Mouse (Mus musculus): Measurements from ENCODE around the gene Tmem56. TPM values are rescaled to one million over a fixed set of nuclear protein-coding genes. Genes with fewer than 3 reads are reported as not detected.

Tmem56 gene
- polyA plus RNA-seq, 1 experiment from 2014 or later, result 3.5 TPM

DNA sequence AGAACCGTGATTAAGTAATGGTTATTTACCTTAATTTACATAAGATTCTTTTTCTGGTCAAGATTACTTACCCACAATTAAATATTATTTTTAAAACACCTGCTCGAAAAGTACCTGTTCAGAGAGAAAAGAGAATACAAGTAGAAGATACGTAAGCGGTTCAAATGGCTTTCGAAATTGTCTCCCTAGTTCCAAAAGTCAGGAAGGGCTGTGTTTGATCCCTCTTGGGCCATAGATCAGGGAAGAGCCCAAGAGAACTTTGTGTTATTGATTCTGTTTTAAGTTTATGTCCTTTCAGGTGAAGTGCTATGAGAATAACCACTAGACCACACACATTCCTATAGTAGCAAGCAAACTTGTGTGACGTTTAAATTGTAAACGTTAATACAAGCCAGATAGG, 95.4 kb downstream of the Tmem56 start:
- no peak overlapping the region for H3K9ac ChIP-seq (replicated peaks; ENCODE audit: low read depth, low read length)
- H3K4me1 ChIP-seq (replicated peaks; ENCODE audit: control insufficient read depth, insufficient read depth, low read length), result no peaks in the 10 kb centered on the region
- H3K27me3 ChIP-seq (replicated peaks; ENCODE audit: control insufficient read depth, insufficient read depth, low read length), result no peaks in the 10 kb centered on the region
- 92% methylated on average over 7 of the region's 7 CpGs for WGBS
- no peaks in the 10 kb centered on the region for H3K36me3 ChIP-seq (ENCODE audit: control insufficient read depth, insufficient read depth)
- H3K9me3 ChIP-seq (ENCODE audit: control insufficient read depth, low read length), result no peaks in the 10 kb centered on the region
- no peak overlapping the region for H3K4me3 ChIP-seq (replicated peaks; ENCODE audit: low read length)
- no peak overlapping the region for H3K4me2 ChIP-seq (ENCODE audit: low read length)
- H3K27ac ChIP-seq (ENCODE audit: low read length), result no peak overlapping the region
- ATAC-seq, result no peak

DNA sequence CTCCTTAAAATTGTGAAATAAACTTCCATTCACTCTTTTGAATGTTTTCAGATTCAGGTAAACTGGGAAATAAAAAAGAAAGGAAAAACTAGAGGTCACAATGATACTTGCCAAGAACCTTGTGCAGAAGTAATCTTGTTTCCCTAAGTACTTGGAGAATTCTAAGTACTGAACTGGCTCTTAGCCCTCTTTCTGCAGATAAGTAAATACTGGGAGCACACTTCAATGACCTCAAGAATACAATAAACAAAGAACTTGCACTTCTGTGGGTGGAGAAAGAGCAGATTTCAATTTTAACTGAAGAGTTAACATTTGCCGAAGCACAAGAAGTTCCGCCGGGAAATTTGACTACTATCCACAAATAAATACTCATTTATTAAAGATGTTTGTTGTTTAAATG, 96.0 kb downstream of the Tmem56 start:
- Histone ChIP-seq H3K36me3 (ENCODE audit: control insufficient read depth, insufficient read depth) (no peaks in the 10 kb centered on the region), H3K27ac (ENCODE audit: low read length) (no peak overlapping the region), H3K4me2 (ENCODE audit: low read length) (no peak overlapping the region), H3K4me1 (replicated peaks; ENCODE audit: control insufficient read depth, insufficient read depth, low read length) (no peaks in the 10 kb centered on the region), H3K9me3 (ENCODE audit: control insufficient read depth, low read length) (no peaks in the 10 kb centered on the region), H3K4me3 (replicated peaks; ENCODE audit: low read length) (no peak overlapping the region), H3K27me3 (replicated peaks; ENCODE audit: control insufficient read depth, insufficient read depth, low read length) (no peaks in the 10 kb centered on the region), H3K9ac (replicated peaks; ENCODE audit: low read depth, low read length) (no peak overlapping the region)
- WGBS, result 85% methylated on average over 3 of the region's 3 CpGs
- no peak for ATAC-seq

DNA sequence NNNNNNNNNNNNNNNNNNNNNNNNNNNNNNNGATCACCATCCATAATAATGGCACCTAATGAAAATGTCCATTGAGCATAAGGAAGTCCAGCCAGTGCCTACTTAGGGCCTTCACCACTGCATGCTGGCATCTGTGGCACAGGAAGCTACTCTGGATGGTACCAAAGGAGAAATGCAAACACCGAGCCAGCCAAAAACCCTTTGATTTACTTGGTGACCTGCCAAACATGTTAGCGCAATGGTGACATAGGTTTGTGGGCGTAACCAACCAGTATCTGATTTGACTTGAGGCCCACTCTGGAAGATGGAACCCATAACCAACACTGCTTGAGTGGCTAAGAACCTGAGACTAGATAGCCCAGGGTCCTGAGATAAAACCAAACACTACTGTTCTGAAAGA, 97.7 kb downstream of the Tmem56 start:
- WGBS, result 91% methylated on average over 3 of the region's 3 CpGs
- H3K27ac ChIP-seq (ENCODE audit: low read length), result no peak overlapping the region
- H3K4me1 ChIP-seq (replicated peaks; ENCODE audit: control insufficient read depth, insufficient read depth, low read length), result no peaks in the 10 kb centered on the region
- no peaks in the 10 kb centered on the region for H3K36me3 ChIP-seq (ENCODE audit: control insufficient read depth, insufficient read depth)
- H3K4me3 ChIP-seq (replicated peaks; ENCODE audit: low read length), result no peak overlapping the region
- no peaks in the 10 kb centered on the region for H3K9me3 ChIP-seq (ENCODE audit: control insufficient read depth, low read length)
- H3K27me3 ChIP-seq (replicated peaks; ENCODE audit: control insufficient read depth, insufficient read depth, low read length), result no peaks in the 10 kb centered on the region
- no peak overlapping the region for H3K4me2 ChIP-seq (ENCODE audit: low read length)
- no peak overlapping the region for H3K9ac ChIP-seq (replicated peaks; ENCODE audit: low read depth, low read length)
- no peak for ATAC-seq

DNA sequence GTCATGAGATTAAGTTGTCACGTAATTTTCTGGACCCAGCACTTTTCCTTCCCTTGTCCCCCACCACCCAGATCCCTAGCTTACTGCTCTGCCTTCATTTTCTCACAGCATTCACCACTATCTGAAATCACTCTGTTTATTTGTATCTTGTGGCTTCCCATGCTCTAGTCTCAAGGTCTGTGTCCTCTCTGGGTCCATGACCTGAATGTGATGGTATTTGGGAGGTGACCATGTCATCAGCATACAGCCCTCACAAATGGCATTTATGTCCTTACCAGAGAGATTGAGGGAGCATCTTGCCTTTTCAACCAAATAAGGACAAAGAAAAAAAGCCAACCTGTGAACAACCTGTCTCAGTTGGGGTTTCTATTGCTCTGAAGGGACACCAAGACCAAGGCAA, 106.9 kb downstream of the Tmem56 start:
- peaks cover 2% of the 10 kb centered on the region; the same call in 1 of the 2 replicates for H3K4me1 ChIP-seq (replicated peaks; ENCODE audit: control insufficient read depth, insufficient read depth, low read length)
- H3K36me3 ChIP-seq (ENCODE audit: control insufficient read depth, insufficient read depth), result no peaks in the 10 kb centered on the region
- H3K4me3 ChIP-seq (replicated peaks; ENCODE audit: low read length), result no peak overlapping the region
- H3K9me3 ChIP-seq (ENCODE audit: control insufficient read depth, low read length), result no peaks in the 10 kb centered on the region
- 92% methylated on average over 1 of the region's 1 CpGs for WGBS
- no peak overlapping the region for H3K27ac ChIP-seq (ENCODE audit: low read length)
- H3K9ac ChIP-seq (replicated peaks; ENCODE audit: low read depth, low read length), result no peak overlapping the region
- no peak for ATAC-seq
- H3K4me2 ChIP-seq (ENCODE audit: low read length), result no peak overlapping the region
- no peaks in the 10 kb centered on the region for H3K27me3 ChIP-seq (replicated peaks; ENCODE audit: control insufficient read depth, insufficient read depth, low read length)

DNA sequence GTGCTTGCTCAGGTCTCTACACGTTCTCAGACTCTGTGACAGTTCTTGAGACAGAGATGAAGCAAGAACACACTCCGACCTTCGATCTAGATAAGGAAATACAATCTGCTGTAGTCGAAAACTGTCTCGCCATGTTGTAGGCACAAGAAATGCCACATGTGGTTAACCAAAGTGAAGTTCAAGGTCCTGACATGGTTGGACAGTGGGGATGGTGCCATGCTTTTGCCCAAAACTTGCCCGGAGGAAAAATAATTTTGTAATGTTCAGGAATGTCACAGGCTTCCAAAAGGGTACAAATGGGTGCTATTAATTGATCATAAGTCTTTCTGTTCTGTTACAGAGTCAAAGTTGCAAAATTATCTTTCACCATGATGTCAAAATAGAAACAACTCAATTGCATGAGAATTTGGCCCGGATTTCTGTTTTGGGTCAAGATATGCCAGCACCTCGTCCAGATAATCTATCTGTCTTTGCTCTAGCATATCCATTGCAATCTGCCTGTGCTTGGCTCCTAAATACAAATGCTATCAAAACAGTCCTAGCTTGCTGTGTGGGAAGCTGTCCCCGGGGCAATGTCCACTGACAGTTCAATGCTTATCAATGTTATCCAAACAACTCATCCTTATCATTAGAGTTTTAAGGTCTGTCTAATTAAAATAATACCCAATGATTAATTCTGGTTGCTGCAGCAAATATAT, 108.5 kb downstream of the Tmem56 start:
- Histone ChIP-seq H3K4me2 (ENCODE audit: low read length) (no peak overlapping the region), H3K4me3 (replicated peaks; ENCODE audit: low read length) (no peak overlapping the region), H3K36me3 (ENCODE audit: control insufficient read depth, insufficient read depth) (no peaks in the 10 kb centered on the region), H3K9me3 (ENCODE audit: control insufficient read depth, low read length) (no peaks in the 10 kb centered on the region), H3K27me3 (replicated peaks; ENCODE audit: control insufficient read depth, insufficient read depth, low read length) (no peaks in the 10 kb centered on the region), H3K9ac (replicated peaks; ENCODE audit: low read depth, low read length) (no peak overlapping the region), H3K4me1 (replicated peaks; ENCODE audit: control insufficient read depth, insufficient read depth, low read length) (peaks cover 2% of the 10 kb centered on the region; the same call in 1 of the 2 replicates), H3K27ac (ENCODE audit: low read length) (no peak overlapping the region)
- ATAC-seq, result no peak
- WGBS, result 86% methylated on average over 9 of the region's 9 CpGs

DNA sequence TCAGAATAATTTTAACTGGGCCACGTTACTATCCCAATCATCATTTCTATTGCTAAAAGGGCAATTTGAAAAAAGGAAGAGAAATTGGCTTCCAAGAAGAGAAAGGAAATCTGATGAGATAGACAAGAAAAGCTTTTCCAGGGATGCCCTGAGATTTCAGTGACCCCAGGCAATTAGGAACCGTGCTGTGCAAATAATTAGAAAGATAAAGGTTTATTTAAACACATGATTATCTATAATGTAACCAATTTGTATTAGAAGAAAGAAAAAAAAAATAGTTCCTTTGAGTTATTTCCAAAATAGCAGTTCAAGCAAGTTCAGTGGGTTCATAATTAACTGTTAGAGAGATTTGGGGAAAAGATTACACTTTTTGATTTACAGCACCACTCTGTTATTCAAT, 110.2 kb downstream of the Tmem56 start:
- H3K27me3 ChIP-seq (replicated peaks; ENCODE audit: control insufficient read depth, insufficient read depth, low read length), result no peaks in the 10 kb centered on the region
- 65% methylated on average over 2 of the region's 2 CpGs for WGBS
- no peak for ATAC-seq

DNA sequence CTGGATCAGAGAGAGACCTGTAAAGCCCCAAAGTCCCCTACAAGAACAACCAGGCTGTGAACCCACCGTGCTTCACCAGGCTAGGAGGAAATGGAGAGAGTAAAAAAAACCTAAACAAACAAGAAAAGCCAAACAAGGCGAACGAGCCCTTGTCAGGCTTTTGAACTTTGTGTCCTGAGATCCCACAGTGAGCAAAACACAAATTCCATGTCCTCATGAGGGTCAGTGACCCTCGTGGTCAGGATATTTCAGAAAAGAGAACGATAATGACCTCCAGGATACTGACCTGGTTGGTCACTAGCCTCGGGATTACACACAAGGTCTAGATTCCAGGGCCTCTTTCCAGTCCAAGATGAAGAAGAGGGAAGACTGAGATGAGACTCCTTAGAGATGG, 111.0 kb downstream of the Tmem56 start:
- Histone ChIP-seq H3K27me3 (replicated peaks; ENCODE audit: control insufficient read depth, insufficient read depth, low read length) (no peaks in the 10 kb centered on the region), H3K27ac (ENCODE audit: low read length) (no peak overlapping the region), H3K4me1 (replicated peaks; ENCODE audit: control insufficient read depth, insufficient read depth, low read length) (peaks cover 2% of the 10 kb centered on the region; the same call in 1 of the 2 replicates), H3K9ac (replicated peaks; ENCODE audit: low read depth, low read length) (no peak overlapping the region; the same call in 1 of the 2 replicates), H3K9me3 (ENCODE audit: control insufficient read depth, low read length) (no peaks in the 10 kb centered on the region), H3K4me3 (replicated peaks; ENCODE audit: low read length) (peak overlapping the region; percentile 63), H3K4me2 (ENCODE audit: low read length) (peak overlapping the region; percentile 66), H3K36me3 (ENCODE audit: control insufficient read depth, insufficient read depth) (no peaks in the 10 kb centered on the region)
- ATAC-seq, result no peak
- 61% methylated on average over 6 of the region's 6 CpGs for WGBS

More for the DNA sequence above, 110.2 kb downstream of the Tmem56 start:
- Histone ChIP-seq H3K4me2 (ENCODE audit: low read length) (no peak overlapping the region), H3K9me3 (ENCODE audit: control insufficient read depth, low read length) (no peaks in the 10 kb centered on the region), H3K4me1 (replicated peaks; ENCODE audit: control insufficient read depth, insufficient read depth, low read length) (peaks cover 2% of the 10 kb centered on the region; the same call in 1 of the 2 replicates), H3K9ac (replicated peaks; ENCODE audit: low read depth, low read length) (no peak overlapping the region), H3K4me3 (replicated peaks; ENCODE audit: low read length) (no peak overlapping the region), H3K36me3 (ENCODE audit: control insufficient read depth, insufficient read depth) (no peaks in the 10 kb centered on the region), H3K27ac (ENCODE audit: low read length) (no peak overlapping the region)

DNA sequence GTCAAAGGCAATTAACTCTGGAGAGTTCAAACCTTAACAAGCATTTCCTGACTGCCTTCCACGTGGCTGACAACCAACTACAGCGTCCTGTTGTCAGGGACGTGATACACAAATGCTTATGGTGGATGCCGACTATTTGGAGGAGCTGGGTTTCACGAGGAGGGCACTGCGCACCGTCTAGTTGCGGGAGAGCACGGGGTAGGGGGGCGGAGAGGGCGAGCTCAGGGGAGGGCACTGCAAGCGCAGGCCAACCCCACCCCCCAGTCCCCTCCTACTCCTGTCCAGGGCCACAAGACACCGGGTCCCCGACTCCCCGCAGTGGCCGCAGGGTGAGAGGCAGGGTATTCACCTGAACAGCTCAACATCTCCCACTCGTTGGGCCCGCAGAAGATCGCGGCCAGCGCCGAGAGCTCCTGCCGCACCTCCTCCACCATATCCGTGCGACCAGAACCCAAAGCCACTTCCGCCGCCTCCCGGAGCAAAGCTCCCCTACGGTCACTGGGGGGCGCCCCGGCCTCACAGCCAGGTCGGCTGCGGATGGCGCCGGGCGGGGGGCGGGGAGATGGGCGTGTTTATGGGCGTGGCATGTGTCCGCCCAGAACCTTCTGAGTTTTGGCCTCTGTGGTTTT, 111.5 kb downstream of the Tmem56 start, which contains the start of gene Rwdd3:
TSS of gene Rwdd3 (minus strand) at position 453 of the 629 bp plus-strand sequence.
- Histone ChIP-seq H3K4me3 (replicated peaks; ENCODE audit: low read length) (peak within 1 kb of the TSS; percentile 63), H3K27ac (ENCODE audit: low read length) (peak within 1 kb of the TSS; percentile 52; the same call in 1 of the 2 replicates), H3K9me3 (ENCODE audit: control insufficient read depth, low read length) (peaks cover 3% of the 10 kb centered on the region; the same call in 1 of the 2 replicates), H3K27me3 (replicated peaks; ENCODE audit: control insufficient read depth, insufficient read depth, low read length) (no peaks in the 10 kb centered on the region), H3K9ac (replicated peaks; ENCODE audit: low read depth, low read length) (peak within 1 kb of the TSS; percentile 76), H3K4me1 (replicated peaks; ENCODE audit: control insufficient read depth, insufficient read depth, low read length) (peaks cover 2% of the 10 kb centered on the region; the same call in 1 of the 2 replicates), H3K36me3 (ENCODE audit: control insufficient read depth, insufficient read depth) (no peaks in the 10 kb centered on the region), H3K4me2 (ENCODE audit: low read length) (peak within 1 kb of the TSS; percentile 66)
- under 1% methylated on average over 40 of the region's 40 CpGs for WGBS
- peak; percentile 93 for ATAC-seq

DNA sequence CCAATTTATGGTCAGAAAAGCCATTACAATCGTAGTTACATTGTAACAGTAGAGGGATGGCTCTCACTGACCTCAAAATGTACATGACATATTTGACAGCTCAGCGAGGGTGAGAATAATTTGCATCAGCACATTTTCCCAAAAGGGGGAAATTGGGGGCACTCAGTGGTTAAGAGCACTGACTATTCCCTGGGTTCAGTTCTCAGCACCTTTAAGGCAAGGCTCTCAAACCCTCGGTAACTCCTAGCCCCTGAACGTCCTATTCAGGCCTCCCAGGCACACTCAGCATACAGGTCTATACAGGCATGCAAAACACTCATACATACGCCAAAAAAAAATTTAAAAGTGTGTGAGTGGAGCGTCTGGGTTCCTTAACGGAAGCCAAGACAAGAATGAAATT, 112.3 kb downstream of the Tmem56 start:
- H3K27me3 ChIP-seq (replicated peaks; ENCODE audit: control insufficient read depth, insufficient read depth, low read length), result no peaks in the 10 kb centered on the region
- H3K4me3 ChIP-seq (replicated peaks; ENCODE audit: low read length), result no peak overlapping the region; the same call in 1 of the 2 replicates
- H3K27ac ChIP-seq (ENCODE audit: low read length), result no peak overlapping the region
- H3K4me1 ChIP-seq (replicated peaks; ENCODE audit: control insufficient read depth, insufficient read depth, low read length), result peaks cover 2% of the 10 kb centered on the region; the same call in 1 of the 2 replicates
- no peak overlapping the region for H3K9ac ChIP-seq (replicated peaks; ENCODE audit: low read depth, low read length)
- peak overlapping the region; percentile 66 for H3K4me2 ChIP-seq (ENCODE audit: low read length)
- peaks cover 3% of the 10 kb centered on the region; the same call in 1 of the 2 replicates for H3K9me3 ChIP-seq (ENCODE audit: control insufficient read depth, low read length)
- H3K36me3 ChIP-seq (ENCODE audit: control insufficient read depth, insufficient read depth), result no peaks in the 10 kb centered on the region
- WGBS, result 53% methylated on average over 7 of the region's 7 CpGs
- ATAC-seq, result peak; percentile 14

Measured in forebrain, embryonic 16.5 days (tissue).